Mouse (Mus musculus) heart, postnatal 36 days (tissue): ENCODE results near the gene Olfr1256. TPM values are rescaled to one million over a fixed set of nuclear protein-coding genes. Genes with fewer than 3 reads are reported as not detected.

Experiments
- DNase-seq, 2 experiments: peaks; one replicate each; pipeline ENCODE4 v3.0.0; 2021 to 2022
- intact Hi-C: fragments of 180-260 bp; cut with DNase I; formaldehyde crosslinking; loops from one replicate; pipeline ENCODE4 v1.15.1; 2025
- total RNA-seq, 2 experiments: library from RNA; stranded (reverse); gene quantifications; 2 replicates each; pipeline ENCODE4 v1.2.3; 2021

The Olfr1256 gene
- not detected for total RNA-seq

- intact Hi-C loops, result no loop called here
- no peak for DNase-seq
Observed at GRCm38 (mm10) chr2:89841455-89841854, at the start of gene Olfr1256. Olfr1256 (minus strand) TSS chr2:89841555.

- intact Hi-C loops, result no loop called here
- DNase-seq, result no peak
Observed at GRCm38 (mm10) chr2:89878137-89878536, 36.8 kb upstream of the Olfr1256 start, which contains the start of gene Olfr1257. Olfr1257 (plus strand) TSS chr2:89878437.

- no peak for DNase-seq
- intact Hi-C loops, result no loop called here
Observed at GRCm38 (mm10) chr2:89849230-89849629, 7.9 kb upstream of the Olfr1256 start.

GRCm38 (mm10) chr2:89848105-89848504 lies 6.8 kb upstream of the Olfr1256 start, which contains the start of gene Olfr48:
Olfr48 (minus strand) TSS chr2:89848205.
- no peak for DNase-seq
- intact Hi-C loops, result no loop called here

- DNase-seq, result no peak
- intact Hi-C loops, result no loop called here
Observed at GRCm38 (mm10) chr2:89820216-89820615, 21.1 kb downstream of the Olfr1256 start.

- DNase-seq, result no peak
- intact Hi-C loops, result no loop called here
Observed at GRCm38 (mm10) chr2:89811751-89812150, 29.6 kb downstream of the Olfr1256 start, which contains the start of gene Olfr1255. Olfr1255 (plus strand) TSS chr2:89812051.

GRCm38 (mm10) chr2:89810751-89811150 lies 30.6 kb downstream of the Olfr1256 start:
- no peak for DNase-seq
- intact Hi-C loops, result no loop called here

GRCm38 (mm10) chr2:89799583-89799982 lies 41.8 kb downstream of the Olfr1256 start:
- intact Hi-C loops, result no loop called here
- no peak for DNase-seq

GRCm38 (mm10) chr2:89793519-89793918 lies 47.8 kb downstream of the Olfr1256 start, which contains the start of gene Olfr1254:
Olfr1254 (minus strand) TSS chr2:89793619.
- DNase-seq, result no peak
- intact Hi-C loops, result no loop called here

Other genes with a start within 250 kb of the Olfr1256 start
- gene Olfr1246, start 248.4 kb downstream of the Olfr1256 start, total RNA-seq, result not detected
- under 1 TPM in 1 of 2 experiments, not detected in 1; 0.03 TPM for gene Olfr1247, start 227.4 kb downstream of the Olfr1256 start, total RNA-seq
- not detected for gene Olfr1248, start 223.3 kb downstream of the Olfr1256 start, total RNA-seq
- not detected for gene Olfr1249, start 206.6 kb downstream of the Olfr1256 start, total RNA-seq
- not detected for gene Olfr1250, start 180.1 kb downstream of the Olfr1256 start, total RNA-seq
- gene Olfr1251, start 169.6 kb downstream of the Olfr1256 start, total RNA-seq, result not detected
- gene Olfr1252, start 116.5 kb downstream of the Olfr1256 start, total RNA-seq, result not detected
- gene Olfr1253, start 84.5 kb downstream of the Olfr1256 start, total RNA-seq, result not detected
- not detected for gene Olfr1254, start 47.9 kb downstream of the Olfr1256 start, total RNA-seq
- gene Olfr1255, start 29.5 kb downstream of the Olfr1256 start, total RNA-seq, result not detected
- gene Olfr48, start 6.7 kb upstream of the Olfr1256 start, total RNA-seq, result not detected
- not detected for gene Olfr1257, start 36.9 kb upstream of the Olfr1256 start, total RNA-seq
- not detected for gene Olfr1258, start 85.8 kb upstream of the Olfr1256 start, total RNA-seq
- not detected for gene Olfr1259, start 107.1 kb upstream of the Olfr1256 start, total RNA-seq
- not detected for gene Olfr1260, start 132.8 kb upstream of the Olfr1256 start, total RNA-seq
- not detected for gene Olfr1261, start 149.7 kb upstream of the Olfr1256 start, total RNA-seq
- not detected for gene Olfr1262, start 158.6 kb upstream of the Olfr1256 start, total RNA-seq
- gene Olfr1263, start 170.6 kb upstream of the Olfr1256 start, total RNA-seq, result not detected
- not detected for gene Olfr1264, start 184.0 kb upstream of the Olfr1256 start, total RNA-seq
- gene Olfr1265, start 193.8 kb upstream of the Olfr1256 start, total RNA-seq, result not detected
- not detected for gene Olfr140, start 222.0 kb upstream of the Olfr1256 start, total RNA-seq